Mouse (Mus musculus) left cerebral cortex, postnatal 36 days (tissue): ENCODE results near the gene Rraga. TPM values are rescaled to one million over a fixed set of nuclear protein-coding genes. Genes with fewer than 3 reads are reported as not detected.
"Not testable (repeated sequence)": the region's sequence is repeated elsewhere in the genome, so short reads cannot be mapped to it uniquely, and the experiment has no call there.

ENCODE experiments used
- DNase-seq, 2 experiments: peaks; one replicate each; pipeline ENCODE4 v3.0.0; 2021 to 2022; ENCODE audit warnings: low spot score in 2 of 2, mixed read lengths in 1 of 2
- intact Hi-C: fragments of 180-260 bp; cut with DNase I; formaldehyde crosslinking; loops from one replicate; pipeline ENCODE4 v1.15.1; 2025
- total RNA-seq, 2 experiments: library from RNA; stranded (reverse); gene quantifications; 2 replicates each; pipeline ENCODE4 v1.2.3; 2021

Gene Rraga
- total RNA-seq, 2 experiments from 2014 or later: 133 to 144 TPM

GRCm38 (mm10) chr4:86576630-86577225 lies 1.3 kb downstream of the Rraga start:
- DNase-seq: no peak
- intact Hi-C loops: loop anchor here (5.0 kb wide), 1 partner anchor 121 kb away; no protein-coding TSS in a partner anchor

- intact Hi-C loops: no loop called here
Measured at GRCm38 (mm10) chr4:86580056-86580455, 4.6 kb downstream of the Rraga start.

GRCm38 (mm10) chr4:86580591-86580990 lies 5.1 kb downstream of the Rraga start:
- no peak for DNase-seq
- intact Hi-C loops: no loop called here

More at GRCm38 (mm10) chr4:86580056-86580455, 4.6 kb downstream of the Rraga start:
- DNase-seq: no peak

GRCm38 (mm10) chr4:86588236-86588635 lies 12.8 kb downstream of the Rraga start:
- DNase-seq: no peak
- intact Hi-C loops: no loop called here

GRCm38 (mm10) chr4:86591304-86591703 lies 15.8 kb downstream of the Rraga start:
- intact Hi-C loops: no loop called here
- DNase-seq: no peak

DNA sequence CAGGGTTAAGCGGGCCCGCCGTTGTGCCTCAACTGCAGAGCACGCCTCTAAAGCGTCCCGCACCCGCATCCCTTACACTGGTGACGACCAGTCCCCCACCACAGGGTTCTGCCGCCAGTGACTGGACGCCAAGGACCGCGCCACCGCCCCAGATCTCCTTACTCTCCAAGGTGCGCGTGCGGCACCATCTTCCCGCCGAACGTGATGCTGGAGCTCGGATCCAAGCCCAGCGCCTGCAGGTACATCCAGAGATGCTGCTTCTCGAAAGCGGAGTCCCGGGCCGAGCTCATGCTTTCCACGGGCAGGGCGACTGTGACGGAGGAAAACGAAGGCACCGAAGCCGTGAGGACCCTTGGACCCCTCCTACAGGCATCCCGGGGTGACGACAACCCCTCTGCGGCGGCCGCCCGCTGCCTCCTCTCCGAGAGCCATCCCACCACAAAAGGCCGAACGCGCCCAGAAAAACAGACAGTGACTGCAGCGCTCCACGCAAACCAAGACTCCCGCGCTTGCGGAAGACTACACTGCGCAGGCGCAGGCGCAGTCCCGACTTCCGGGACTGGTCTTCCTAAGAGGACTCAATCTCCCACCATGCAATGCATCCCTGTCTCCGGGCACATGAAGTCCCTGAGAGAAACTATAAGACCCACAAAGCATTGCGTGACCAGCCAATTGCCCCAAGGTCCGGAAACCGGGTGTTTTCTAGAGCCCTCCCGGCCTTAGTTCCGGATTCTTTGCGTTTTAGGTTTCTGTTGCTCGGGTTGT lies 36.2 kb downstream of the Rraga start, which contains the start of gene Haus6:
Gene Haus6, minus strand, starts transcription at position 532 of the 765 bp plus-strand sequence.
- intact Hi-C loops: loop anchor here (1.0 to 5.0 kb wide), 2 partner anchors 36 to 86 kb away; partner anchors contain the start of gene Rraga

DNA sequence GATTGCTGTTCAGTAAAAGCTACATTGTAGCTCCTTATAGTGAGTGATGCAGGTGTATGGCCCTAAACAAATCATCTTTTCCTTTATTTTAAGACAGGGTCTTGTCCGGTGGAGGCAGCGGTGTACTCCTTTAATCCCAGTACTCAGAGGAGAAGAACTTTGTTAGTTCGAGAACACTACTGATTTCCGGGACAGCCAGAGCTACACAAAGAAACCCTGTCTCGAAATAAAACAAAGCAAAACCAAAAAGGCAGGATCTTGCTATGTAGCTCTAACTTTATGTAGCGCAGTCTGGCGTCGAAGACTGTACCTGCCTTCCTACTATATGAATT lies 36.8 kb downstream of the Rraga start:
- intact Hi-C loops: loop anchor here (1.0 to 5.0 kb wide), 2 partner anchors 37 to 85 kb away; partner anchors contain the start of gene Rraga
- no peak for DNase-seq

More for the DNA sequence above, 36.2 kb downstream of the Rraga start, which contains the start of gene Haus6:
- peak; percentile 92 to 93 for DNase-seq

GRCm38 (mm10) chr4:86620506-86620905 lies 45.0 kb downstream of the Rraga start:
- DNase-seq: peak in 1 of 2 experiments; percentile 8
- intact Hi-C loops: no loop called here

- intact Hi-C loops: no loop called here
- DNase-seq: no peak
Measured at GRCm38 (mm10) chr4:86622116-86622515, 46.6 kb downstream of the Rraga start.

DNA sequence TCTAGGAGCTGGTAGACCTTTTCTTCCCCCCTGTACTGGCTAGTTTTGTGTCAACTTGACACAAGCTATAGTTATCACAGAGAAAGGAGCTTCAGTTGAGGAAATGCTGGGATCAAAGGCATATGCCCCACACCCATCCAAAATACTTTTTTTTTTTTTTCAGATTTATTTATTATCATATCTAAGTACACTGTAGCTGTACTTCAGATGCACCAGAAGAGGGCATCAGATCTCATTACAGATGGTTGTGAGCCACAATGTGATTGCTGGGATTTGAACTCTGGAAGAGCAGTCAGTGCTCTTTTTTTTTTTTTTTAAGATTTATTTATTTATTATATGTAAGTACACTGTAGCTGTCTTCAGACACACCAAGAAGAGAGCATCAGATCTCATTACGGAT lies 47.1 kb downstream of the Rraga start:
- DNase-seq, intact Hi-C loops: not testable (repeated sequence)

DNA sequence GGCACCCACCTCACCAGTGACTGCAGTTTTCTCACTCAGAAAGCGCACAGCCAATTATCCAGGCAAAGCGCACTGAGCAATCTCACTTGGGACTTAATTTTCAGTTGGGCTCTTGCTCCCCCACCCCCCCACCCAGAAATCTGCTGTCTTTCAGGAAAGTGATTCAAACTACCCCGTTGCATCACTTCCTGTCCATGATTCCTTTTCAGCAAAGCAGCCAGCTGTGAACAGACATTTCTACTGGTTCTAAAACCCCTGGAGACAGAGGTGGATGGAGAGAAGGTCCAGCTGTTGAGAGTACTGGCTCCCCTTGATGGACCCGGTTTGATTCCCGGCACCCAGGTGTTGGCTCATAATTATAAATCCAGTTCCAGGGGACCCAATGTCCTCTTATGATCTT lies 50.0 kb downstream of the Rraga start:
- intact Hi-C loops: no loop called here

DNA sequence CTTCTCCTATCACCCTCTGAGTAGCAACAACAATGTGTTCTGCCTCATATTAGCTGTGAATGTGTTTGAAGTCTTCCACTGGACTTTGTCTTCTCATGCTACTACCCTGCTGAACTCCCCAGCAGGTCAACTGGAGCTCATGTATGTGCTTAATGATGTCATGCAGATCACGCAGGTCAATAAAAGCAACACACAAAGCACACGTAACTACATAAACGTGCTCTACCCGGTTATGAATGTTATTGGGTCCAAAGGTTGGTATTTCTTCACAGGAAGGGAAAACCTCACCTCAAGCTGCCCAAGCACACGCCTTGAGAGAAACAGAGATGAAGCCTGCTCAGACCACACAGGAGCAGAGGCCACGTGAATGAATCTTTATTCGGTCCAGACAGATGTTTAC lies 51.0 kb downstream of the Rraga start:
- DNase-seq, intact Hi-C loops: not testable (repeated sequence)

More for the DNA sequence above, 50.0 kb downstream of the Rraga start:
- no peak for DNase-seq

Other genes with a start within 250 kb of the Rraga start
- gene Saxo1, start 17.3 kb upstream of the Rraga start, total RNA-seq: not detected
- 1 to 10 TPM; 9.4 to 9.6 TPM for gene Haus6, start 36.4 kb downstream of the Rraga start, total RNA-seq
- 10 to 100 TPM; 10.4 to 13.4 TPM for gene Plin2, start 94.4 kb downstream of the Rraga start, total RNA-seq
- 10 to 100 TPM; 10.5 TPM for gene Dennd4c, start 172.9 kb downstream of the Rraga start, total RNA-seq